Mouse (Mus musculus) heart, postnatal 36 days (tissue): ENCODE measurements around the gene Tigd3. TPM values are rescaled to one million over a fixed set of nuclear protein-coding genes. Genes with fewer than 3 reads are reported as not detected.

Experiments used
- total RNA-seq, 2 experiments: library from RNA; stranded (reverse); gene quantifications; 2 replicates each; pipeline ENCODE4 v1.2.3; 2021

The Tigd3 gene
- total RNA-seq, 2 experiments from 2014 or later: 0.57 to 0.64 TPM

Other genes starting within 250 kb of the Tigd3 start
- 10 to 100 TPM; 19.5 to 29.0 TPM for gene Sipa1, start 230.4 kb downstream of the Tigd3 start, total RNA-seq
- gene Map3k11, start 205.4 kb downstream of the Tigd3 start, total RNA-seq: 10 to 100 TPM; 26.0 to 29.5 TPM
- gene Pcnx3, start 205.2 kb downstream of the Tigd3 start, total RNA-seq: 10 to 100 TPM; 15.7 to 16.8 TPM
- not detected for gene Kcnk7, start 189.8 kb downstream of the Tigd3 start, total RNA-seq
- 100 to 1,000 TPM; 135 to 136 TPM for gene Ehbp1l1, start 167.8 kb downstream of the Tigd3 start, total RNA-seq
- 10 to 100 TPM; 29.3 to 32.6 TPM for gene Fam89b, start 164.5 kb downstream of the Tigd3 start, total RNA-seq
- gene Ltbp3, start 153.2 kb downstream of the Tigd3 start, total RNA-seq: 10 to 100 TPM; 36.5 to 42.2 TPM
- 10 to 100 TPM; 69.0 to 72.9 TPM for gene Scyl1, start 122.7 kb downstream of the Tigd3 start, total RNA-seq
- gene Frmd8, start 18.9 kb downstream of the Tigd3 start, total RNA-seq: 10 to 100 TPM; 11.4 to 11.7 TPM
- gene Slc25a45, start 16.3 kb downstream of the Tigd3 start, total RNA-seq: 1 to 10 TPM; 3.4 to 4.2 TPM
- 10 to 100 TPM; 75.8 to 96.2 TPM for gene Dpf2, start 18.9 kb upstream of the Tigd3 start, total RNA-seq
- 1 to 10 TPM; 9.3 to 9.5 TPM for gene Cdc42ep2, start 30.7 kb upstream of the Tigd3 start, total RNA-seq
- 10 to 100 TPM; 10.6 to 10.9 TPM for gene Pola2, start 70.1 kb upstream of the Tigd3 start, total RNA-seq
- not detected for gene Slc22a20, start 92.0 kb upstream of the Tigd3 start, total RNA-seq
- 10 to 100 TPM; 34.7 to 35.2 TPM for gene Capn1, start 121.7 kb upstream of the Tigd3 start, total RNA-seq
- 10 to 100 TPM; 19.4 to 26.4 TPM for gene Syvn1, start 152.4 kb upstream of the Tigd3 start, total RNA-seq
- 10 to 100 TPM; 36.2 to 39.7 TPM for gene Mrpl49, start 163.6 kb upstream of the Tigd3 start, total RNA-seq
- gene Fau, start 163.7 kb upstream of the Tigd3 start, total RNA-seq: 100 to 1,000 TPM; 556 to 559 TPM
- gene Znhit2, start 167.0 kb upstream of the Tigd3 start, total RNA-seq: 10 to 100 TPM; 11.3 to 11.5 TPM
- gene Tm7sf2, start 174.2 kb upstream of the Tigd3 start, total RNA-seq: 1 to 10 TPM; 3.0 to 3.7 TPM
- 10 to 100 TPM; 23.9 to 25.0 TPM for gene Vps51, start 183.1 kb upstream of the Tigd3 start, total RNA-seq
- not detected for gene Tmem262, start 185.9 kb upstream of the Tigd3 start, total RNA-seq
- not detected for gene Gm28374, start 188.1 kb upstream of the Tigd3 start, total RNA-seq
- gene Zfpl1, start 190.8 kb upstream of the Tigd3 start, total RNA-seq: 10 to 100 TPM; 17.0 to 17.9 TPM
- gene Cdca5, start 190.8 kb upstream of the Tigd3 start, total RNA-seq: under 1 TPM; 0.19 TPM
- gene AC131692.1, start 200.3 kb upstream of the Tigd3 start, total RNA-seq: not detected
- gene Naaladl1, start 211.6 kb upstream of the Tigd3 start, total RNA-seq: not detected
- gene Sac3d1, start 224.5 kb upstream of the Tigd3 start, total RNA-seq: 1 to 10 TPM; 8.5 to 8.8 TPM
- gene Snx15, start 234.2 kb upstream of the Tigd3 start, total RNA-seq: 10 to 100 TPM; 12.8 to 13.3 TPM
- gene Batf2, start 246.8 kb upstream of the Tigd3 start, total RNA-seq: under 1 TPM; 0.69 to 0.89 TPM
- gene Arl2, start 247.4 kb upstream of the Tigd3 start, total RNA-seq: 10 to 100 TPM; 57.7 to 67.5 TPM